Mouse (Mus musculus) heart, embryonic 10.5 days (tissue): ENCODE measurements around the gene Gm10309. TPM values are rescaled to one million over a fixed set of nuclear protein-coding genes. Genes with fewer than 3 reads are reported as not detected.

Experiments used
- DNase-seq: peaks from one replicate; pipeline ENCODE4 v3.0.0-alpha.2; 2017; ENCODE audit warnings: low spot score
- H3K27ac ChIP-seq: fragments of 300-500 bp; sonication (generic); 2 replicates; pipeline ENCODE4 v1.5.1; 2016; ENCODE audit warnings: mild to moderate bottlenecking
- H3K27me3 ChIP-seq: fragments of 300-500 bp; sonication (generic); 2 replicates; pipeline ENCODE4 v1.6.1; 2016; ENCODE audit warnings: mild to moderate bottlenecking; ENCODE audit not compliant: poor library complexity, insufficient read depth, severe bottlenecking
- H3K36me3 ChIP-seq: fragments of 300-500 bp; sonication (generic); 2 replicates; pipeline ENCODE4 v1.6.1; 2016; ENCODE audit warnings: mild to moderate bottlenecking, moderate library complexity
- H3K4me1 ChIP-seq: fragments of 300-500 bp; sonication (generic); 2 replicates; pipeline ENCODE4 v1.6.1; 2016; ENCODE audit warnings: mild to moderate bottlenecking
- H3K4me3 ChIP-seq: fragments of 300-500 bp; sonication (generic); 2 replicates; pipeline ENCODE4 v1.5.1; 2016; ENCODE audit warnings: mild to moderate bottlenecking, moderate library complexity
- H3K9me3 ChIP-seq: fragments of 300-500 bp; sonication (generic); 2 replicates; pipeline ENCODE4 v1.6.1; 2016; ENCODE audit warnings: mild to moderate bottlenecking, moderate library complexity
- WGBS: fragments of 180-500 bp; shearing (Covaris S2); methylation state at CpG from one replicate; pipeline ENCODE4 v1.1.7; 2016; 5-methylcytosine and 5-hydroxymethylcytosine counted together
- polyA plus RNA-seq: library from polyadenylated mRNA; unstranded; fragments of >200 nt; fragmentation: Nextera tagmentation; extraction: Ambion mirVana; gene quantifications from 2 replicates; pipeline ENCODE4 v1.2.1, GENCODE M21; 2016

Gene Gm10309
- 0.38 and 0.44 TPM in 2 replicates for polyA plus RNA-seq

DNA sequence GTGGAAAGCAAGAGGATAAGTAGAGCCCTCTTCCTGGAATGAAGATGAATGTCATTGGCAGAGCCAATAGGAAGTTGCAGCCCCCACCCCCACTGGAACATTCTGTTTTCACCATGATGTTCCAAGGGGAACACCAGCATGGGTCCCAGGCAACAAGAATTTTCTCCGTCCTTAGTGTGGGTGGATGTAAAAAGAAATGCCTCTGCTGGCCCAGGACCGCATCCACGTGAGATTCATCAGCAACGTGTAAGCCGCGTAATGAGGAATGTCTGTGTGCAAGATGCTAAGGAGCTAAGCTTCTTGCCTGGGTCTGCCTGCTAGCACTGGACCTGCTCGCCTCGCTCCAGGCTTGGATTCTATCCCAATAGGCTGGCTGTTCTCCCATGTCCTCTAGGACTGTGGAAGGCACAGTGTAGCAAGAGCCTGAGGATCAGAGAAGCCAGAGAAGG is at the start of gene Gm10309:
TSS of gene Gm10309 (minus strand) at position 50 of the 449 bp plus-strand sequence.
- H3K36me3 ChIP-seq, result peaks cover 4% of the 10 kb centered on the region
- no peaks in the 10 kb centered on the region for H3K27me3 ChIP-seq
- DNase-seq, result no peak
- H3K4me3 ChIP-seq, result no peak within 1 kb of the TSS
- WGBS, result 93% methylated on average over 8 of the region's 8 CpGs
- H3K27ac ChIP-seq, result no peak within 1 kb of the TSS
- peaks cover 28% of the 10 kb centered on the region for H3K4me1 ChIP-seq
- no peaks in the 10 kb centered on the region for H3K9me3 ChIP-seq

DNA sequence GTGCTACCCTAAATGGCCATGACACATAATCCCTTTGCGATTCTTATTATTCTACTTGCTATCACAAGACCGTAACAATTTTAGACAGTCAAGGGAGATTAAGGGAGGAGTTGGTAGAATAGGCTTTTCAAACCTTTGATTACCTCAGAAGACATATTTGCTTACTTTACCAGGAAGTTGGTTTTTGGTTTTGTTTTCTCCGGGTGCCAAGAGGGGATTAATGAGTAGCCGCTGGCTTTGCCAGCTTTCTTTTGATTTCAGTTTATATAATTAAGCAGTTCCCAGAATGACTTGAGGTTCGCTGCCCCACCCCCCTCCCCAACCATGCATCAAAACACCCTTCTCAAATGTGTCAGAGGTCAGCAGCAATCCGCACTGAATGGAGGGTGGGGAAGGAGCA is 47.0 kb upstream of the Gm10309 start:
- no peaks in the 10 kb centered on the region for H3K27me3 ChIP-seq
- 83% methylated on average over 6 of the region's 6 CpGs for WGBS
- peaks cover 3% of the 10 kb centered on the region; the same call in 1 of the 2 replicates for H3K36me3 ChIP-seq
- no peak overlapping the region for H3K4me3 ChIP-seq
- no peak overlapping the region for H3K27ac ChIP-seq
- no peaks in the 10 kb centered on the region for H3K9me3 ChIP-seq
- no peaks in the 10 kb centered on the region for H3K4me1 ChIP-seq
- DNase-seq, result no peak

DNA sequence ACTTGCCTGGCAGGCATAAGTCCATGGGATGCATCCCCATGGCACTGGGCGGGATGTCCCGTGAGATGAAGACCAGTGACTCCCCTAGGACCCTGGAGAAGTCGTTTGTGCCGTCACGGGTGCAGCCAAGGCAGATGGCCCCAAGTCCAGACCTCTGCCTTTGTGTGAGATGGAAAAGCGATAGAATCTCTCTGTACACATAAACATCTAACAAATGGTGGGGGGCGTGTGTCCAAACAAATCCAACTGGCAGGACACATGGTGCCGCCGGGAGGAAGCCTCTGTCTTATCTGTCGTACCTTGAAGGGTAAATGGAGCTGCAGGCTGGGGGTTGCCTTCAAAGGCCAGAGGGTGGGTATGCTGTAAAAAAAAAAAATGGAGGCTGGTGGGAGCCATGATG is 46.5 kb upstream of the Gm10309 start:
- Histone ChIP-seq H3K27ac (no peak overlapping the region), H3K4me1 (no peaks in the 10 kb centered on the region), H3K4me3 (no peak overlapping the region), H3K9me3 (no peaks in the 10 kb centered on the region), H3K27me3 (no peaks in the 10 kb centered on the region), H3K36me3 (peaks cover 3% of the 10 kb centered on the region; the same call in 1 of the 2 replicates)
- WGBS, result 73% methylated on average over 10 of the region's 10 CpGs
- DNase-seq, result no peak

DNA sequence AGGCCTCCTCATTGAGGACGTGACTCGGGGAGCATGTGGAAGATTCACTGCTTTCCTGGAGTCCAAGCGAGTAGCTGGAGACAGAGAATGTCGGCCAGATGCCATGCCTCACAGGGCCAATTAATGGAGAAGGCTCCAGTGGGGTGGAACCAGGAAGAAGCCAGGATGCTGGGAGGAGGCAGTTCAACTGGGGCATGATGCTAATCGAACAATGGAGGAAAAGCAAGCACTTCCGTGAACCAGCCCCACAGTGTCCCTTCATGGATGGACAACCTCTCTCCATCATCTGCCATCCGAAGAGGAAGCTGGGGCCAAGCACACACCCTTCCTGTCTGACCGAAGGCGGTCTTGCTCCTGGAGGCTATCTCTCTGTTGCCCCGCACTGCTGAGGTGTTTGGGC is 44.1 kb upstream of the Gm10309 start:
- Histone ChIP-seq H3K27ac (no peak overlapping the region), H3K9me3 (no peaks in the 10 kb centered on the region), H3K27me3 (no peaks in the 10 kb centered on the region), H3K4me1 (no peaks in the 10 kb centered on the region), H3K4me3 (no peak overlapping the region), H3K36me3 (peaks cover 3% of the 10 kb centered on the region; the same call in 1 of the 2 replicates)
- WGBS, result 86% methylated on average over 10 of the region's 10 CpGs
- no peak for DNase-seq

DNA sequence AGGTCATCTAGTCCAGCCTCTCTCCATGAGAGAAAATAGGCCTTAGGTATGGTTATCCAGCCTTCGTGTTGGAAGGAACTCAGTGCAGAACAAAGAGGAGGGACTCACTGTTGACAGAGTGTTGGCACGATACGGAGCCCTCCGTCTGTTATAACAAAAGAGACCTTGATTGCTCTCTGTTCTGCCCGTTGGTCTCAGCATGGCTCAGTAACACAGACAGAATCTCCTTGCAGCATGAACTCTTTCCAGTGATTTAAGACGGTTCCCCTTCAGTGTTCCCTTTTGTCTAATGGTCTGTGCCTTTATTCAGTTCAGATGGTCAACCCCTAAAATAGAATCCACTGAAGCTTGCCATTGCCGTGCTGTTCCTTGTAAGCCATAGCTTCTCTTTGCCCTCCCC is 41.5 kb upstream of the Gm10309 start:
- H3K9me3 ChIP-seq, result no peaks in the 10 kb centered on the region
- no peaks in the 10 kb centered on the region for H3K27me3 ChIP-seq
- no peaks in the 10 kb centered on the region for H3K4me1 ChIP-seq
- H3K27ac ChIP-seq, result no peak overlapping the region
- no peak overlapping the region for H3K4me3 ChIP-seq
- WGBS, result 83% methylated on average over 7 of the region's 7 CpGs
- no peak for DNase-seq
- H3K36me3 ChIP-seq, result no peaks in the 10 kb centered on the region

DNA sequence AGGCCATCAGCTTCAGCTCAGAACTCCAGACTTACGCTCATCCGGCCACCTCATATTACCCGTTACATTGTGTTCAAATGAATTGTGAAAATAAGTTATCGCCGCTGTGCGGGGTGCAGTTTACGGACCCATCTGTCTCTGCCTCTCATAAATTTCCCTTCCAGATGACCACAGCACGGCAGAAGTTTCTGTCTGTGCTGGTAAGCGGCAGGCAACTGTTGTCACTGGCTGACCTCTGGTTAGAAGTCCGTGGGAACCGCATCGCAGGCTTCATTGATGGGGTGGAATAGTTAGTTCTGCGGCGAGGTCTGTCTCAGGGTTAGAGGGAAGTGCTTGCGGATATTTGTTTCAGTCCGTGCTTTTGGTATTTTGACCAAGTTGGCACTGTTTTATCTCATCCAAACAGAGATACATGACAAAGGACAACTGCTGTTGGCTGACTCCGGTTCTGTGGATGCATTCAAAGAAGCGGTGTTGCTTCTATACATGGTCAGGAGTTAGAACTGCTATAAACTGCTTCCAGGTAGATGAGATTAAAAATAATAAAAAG is 34.9 kb upstream of the Gm10309 start:
- H3K36me3 ChIP-seq, result no peaks in the 10 kb centered on the region
- H3K27ac ChIP-seq, result no peak overlapping the region
- no peak for DNase-seq
- H3K9me3 ChIP-seq, result no peaks in the 10 kb centered on the region
- peaks cover 34% of the 10 kb centered on the region for H3K4me1 ChIP-seq
- no peak overlapping the region for H3K4me3 ChIP-seq
- no peaks in the 10 kb centered on the region for H3K27me3 ChIP-seq
- WGBS, result 78% methylated on average over 18 of the region's 18 CpGs

DNA sequence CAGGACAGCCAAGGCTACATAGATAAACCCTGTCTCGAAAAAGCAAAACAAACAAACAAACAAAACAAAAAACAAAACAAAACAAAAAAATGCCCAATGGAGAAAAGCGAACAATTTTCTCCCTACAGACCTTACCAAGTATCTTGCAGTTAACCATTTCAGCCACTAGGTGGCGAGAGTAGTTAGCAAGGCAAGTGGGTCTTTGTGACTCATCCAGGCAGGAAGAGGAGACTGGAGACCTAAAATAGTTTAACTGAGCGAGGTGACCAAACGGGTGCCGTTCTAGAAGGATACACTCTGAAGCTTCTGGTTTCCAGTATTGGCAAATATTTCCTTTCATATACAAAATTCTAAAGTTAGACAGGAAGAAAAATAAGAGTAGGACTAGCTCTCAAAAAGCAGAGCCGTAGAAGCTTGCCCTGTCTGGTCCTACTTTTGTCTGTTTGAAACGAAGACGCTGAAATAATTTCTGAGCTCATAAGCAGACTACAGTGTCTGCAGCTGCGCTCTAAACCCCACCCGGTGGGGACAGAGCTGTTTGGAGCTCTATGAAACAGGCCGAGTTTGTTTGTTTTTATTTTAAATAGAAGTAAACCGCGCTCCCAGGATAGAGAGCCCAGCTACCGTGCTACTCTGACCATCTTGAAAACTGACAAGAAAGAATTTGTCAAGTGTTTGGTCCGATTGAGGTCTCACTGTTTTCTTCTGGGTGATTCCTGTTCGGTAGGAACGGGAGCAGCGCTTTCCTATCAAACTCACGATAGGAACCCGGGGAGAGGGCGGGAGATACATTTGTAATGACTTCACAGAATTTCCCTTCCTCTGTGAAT is 31.0 kb upstream of the Gm10309 start:
- Histone ChIP-seq H3K27me3 (no peaks in the 10 kb centered on the region), H3K4me3 (peak overlapping the region; percentile 54), H3K4me1 (peaks cover 62% of the 10 kb centered on the region), H3K9me3 (no peaks in the 10 kb centered on the region), H3K27ac (peak overlapping the region; percentile 79), H3K36me3 (no peaks in the 10 kb centered on the region)
- 17% methylated on average over 22 of the region's 22 CpGs for WGBS
- peak; percentile 80 for DNase-seq

DNA sequence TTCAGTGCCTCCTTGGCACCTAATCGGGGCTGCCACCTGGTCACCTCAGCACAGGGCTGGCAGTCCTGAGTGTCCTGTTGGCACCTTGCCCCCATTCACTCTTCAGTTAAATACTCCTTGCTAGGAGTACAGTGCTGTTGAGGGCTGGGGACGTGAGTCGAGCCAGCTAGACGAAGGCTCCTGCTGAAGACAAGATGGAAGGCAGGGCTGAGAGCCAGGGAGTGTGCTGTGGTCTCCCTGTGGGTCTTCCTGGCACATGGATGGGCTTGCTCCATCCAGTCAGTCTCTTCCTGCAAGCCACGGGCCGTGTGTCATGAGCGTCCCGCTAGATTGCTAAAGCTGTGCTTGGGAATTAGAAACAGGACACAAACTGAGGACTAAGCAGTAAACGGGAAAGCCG is 30.1 kb upstream of the Gm10309 start:
- no peak overlapping the region for H3K4me3 ChIP-seq
- no peaks in the 10 kb centered on the region for H3K27me3 ChIP-seq
- no peaks in the 10 kb centered on the region for H3K9me3 ChIP-seq
- no peak overlapping the region for H3K27ac ChIP-seq
- no peak for DNase-seq
- H3K36me3 ChIP-seq, result no peaks in the 10 kb centered on the region
- H3K4me1 ChIP-seq, result peaks cover 71% of the 10 kb centered on the region
- WGBS, result 85% methylated on average over 10 of the region's 10 CpGs

DNA sequence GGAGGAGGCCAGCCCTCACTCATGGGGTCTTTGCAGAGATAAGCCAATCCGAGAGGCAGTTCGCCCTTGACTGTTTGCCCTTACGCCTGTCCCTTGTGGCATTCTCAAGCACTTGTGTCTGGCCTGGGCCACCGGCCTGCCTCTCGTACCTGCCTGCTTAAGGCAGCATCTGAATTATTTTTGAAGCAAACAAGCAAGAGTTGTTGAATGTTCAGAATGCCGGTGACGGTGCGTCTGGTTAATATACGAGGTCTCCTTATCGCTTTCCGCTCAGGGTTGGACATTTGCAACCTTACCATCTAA is 28.5 kb upstream of the Gm10309 start:
- Histone ChIP-seq H3K27ac (peak overlapping the region; percentile 4; the same call in 1 of the 2 replicates), H3K4me1 (peaks cover 77% of the 10 kb centered on the region)

DNA sequence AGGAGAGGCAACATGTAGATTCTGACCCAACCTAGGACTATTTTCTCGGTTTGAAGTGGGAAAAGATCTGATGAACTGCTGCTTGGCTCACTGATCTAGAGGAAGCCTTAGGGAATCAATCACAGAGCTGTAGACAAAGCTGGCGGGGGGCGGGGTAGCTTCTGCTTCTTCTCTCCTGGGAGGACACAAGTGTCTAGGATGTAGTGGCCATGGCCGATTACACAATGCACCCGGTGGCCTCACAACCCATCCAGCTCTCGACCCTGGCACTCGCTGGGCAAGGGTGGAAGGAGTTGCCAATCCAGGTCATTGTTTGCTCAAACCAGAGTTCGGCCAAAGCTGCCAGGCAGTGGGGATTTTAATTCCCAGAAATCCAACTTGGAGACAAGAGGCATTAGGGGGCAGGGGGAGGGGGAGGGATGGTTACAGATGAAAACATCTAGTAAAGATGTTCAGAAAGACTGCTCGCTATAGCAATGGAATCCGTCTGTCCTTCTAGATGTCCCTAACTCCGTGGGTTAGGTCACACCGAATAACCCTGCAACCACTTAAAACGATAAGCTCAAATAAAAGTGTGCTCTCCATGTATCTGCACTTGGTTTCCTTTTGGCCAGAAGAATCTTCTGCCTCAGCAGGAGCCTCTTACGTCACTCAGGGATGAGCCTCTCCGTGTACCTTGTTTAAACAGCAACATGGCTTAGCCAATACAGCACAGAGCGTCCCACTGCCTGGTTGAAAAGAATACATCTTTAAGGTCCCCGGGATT is 27.9 kb upstream of the Gm10309 start:
- Histone ChIP-seq H3K27me3 (no peaks in the 10 kb centered on the region), H3K27ac (peak overlapping the region; percentile 4; the same call in 1 of the 2 replicates), H3K4me3 (no peak overlapping the region), H3K9me3 (no peaks in the 10 kb centered on the region), H3K36me3 (no peaks in the 10 kb centered on the region), H3K4me1 (peaks cover 72% of the 10 kb centered on the region)
- 70% methylated on average over 17 of the region's 17 CpGs for WGBS
- DNase-seq, result no peak

More for the DNA sequence above, 28.5 kb upstream of the Gm10309 start:
- Histone ChIP-seq H3K36me3 (no peaks in the 10 kb centered on the region), H3K27me3 (no peaks in the 10 kb centered on the region), H3K4me3 (no peak overlapping the region), H3K9me3 (no peaks in the 10 kb centered on the region)
- WGBS, result 45% methylated on average over 11 of the region's 11 CpGs
- DNase-seq, result peak; percentile 78

DNA sequence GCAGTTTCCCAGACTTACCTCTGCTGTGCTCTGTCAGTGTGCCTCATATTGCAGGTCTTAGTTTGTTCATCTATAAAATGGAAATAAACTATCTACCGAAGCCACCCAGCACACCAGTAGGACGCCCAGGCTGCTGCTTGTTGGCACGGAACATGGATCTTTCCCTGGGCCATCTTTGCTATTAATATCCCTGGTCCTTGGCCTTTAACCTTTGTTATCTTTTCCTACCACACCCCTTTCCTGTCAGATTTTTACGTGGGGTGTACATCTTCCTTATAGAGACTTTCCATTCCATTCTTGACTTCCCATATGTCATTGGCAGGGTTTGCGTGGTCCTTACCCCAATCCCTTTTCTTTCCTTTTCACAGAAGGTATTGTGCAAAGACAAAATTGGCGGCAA is 26.2 kb upstream of the Gm10309 start:
- H3K27ac ChIP-seq, result peak overlapping the region; percentile 70; the same call in 1 of the 2 replicates
- no peaks in the 10 kb centered on the region for H3K27me3 ChIP-seq
- 62% methylated on average over 6 of the region's 6 CpGs for WGBS
- no peak overlapping the region for H3K4me3 ChIP-seq
- no peak for DNase-seq
- peaks cover 57% of the 10 kb centered on the region for H3K4me1 ChIP-seq
- no peaks in the 10 kb centered on the region for H3K36me3 ChIP-seq
- no peaks in the 10 kb centered on the region for H3K9me3 ChIP-seq

DNA sequence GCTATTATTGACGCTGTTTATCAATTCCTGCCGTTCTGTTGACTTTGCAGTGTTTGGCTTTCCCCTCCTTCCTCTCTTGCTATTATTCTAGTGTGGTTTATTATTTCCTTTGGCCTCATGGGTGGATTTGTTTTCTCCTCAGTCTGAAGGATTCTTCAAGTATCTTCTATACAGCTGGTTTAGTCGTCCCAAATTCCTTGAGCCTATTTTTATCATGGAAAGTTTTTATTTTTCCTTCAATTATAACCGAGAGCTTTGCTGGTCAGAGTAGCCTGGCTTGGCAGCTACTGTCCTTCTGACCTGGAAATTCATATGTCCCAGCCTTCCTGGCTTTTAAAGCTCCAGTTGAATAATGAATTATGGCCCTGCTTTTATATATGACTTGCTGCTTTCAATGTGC is 24.4 kb upstream of the Gm10309 start:
- 56% methylated on average over 4 of the region's 4 CpGs for WGBS
- Histone ChIP-seq H3K36me3 (no peaks in the 10 kb centered on the region; the same call in 1 of the 2 replicates), H3K4me1 (peaks cover 51% of the 10 kb centered on the region), H3K9me3 (no peaks in the 10 kb centered on the region), H3K27ac (no peak overlapping the region), H3K4me3 (no peak overlapping the region), H3K27me3 (no peaks in the 10 kb centered on the region)
- DNase-seq, result no peak

DNA sequence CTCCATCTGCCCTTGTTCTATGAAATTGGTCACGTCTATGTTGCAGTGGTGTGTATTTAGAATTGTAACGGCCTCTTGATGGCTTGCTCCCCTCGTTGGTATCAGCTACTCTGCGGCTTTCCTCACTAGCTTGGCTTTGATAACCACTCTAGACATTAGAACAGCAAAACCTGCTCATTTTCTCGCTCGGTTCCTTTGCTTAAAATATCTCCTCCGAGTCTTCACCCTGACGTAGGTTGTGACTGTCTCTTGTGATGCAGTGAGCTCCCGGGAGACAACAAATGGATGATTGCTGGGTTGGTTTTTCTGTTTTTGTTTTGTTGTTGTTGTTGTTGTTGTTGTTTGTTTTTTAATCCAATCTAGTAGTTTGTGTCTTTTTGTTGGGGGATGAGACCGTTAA is 24.0 kb upstream of the Gm10309 start:
- DNase-seq, result no peak
- no peaks in the 10 kb centered on the region for H3K9me3 ChIP-seq
- H3K36me3 ChIP-seq, result no peaks in the 10 kb centered on the region; the same call in 1 of the 2 replicates
- H3K27ac ChIP-seq, result no peak overlapping the region
- H3K27me3 ChIP-seq, result no peaks in the 10 kb centered on the region
- no peak overlapping the region for H3K4me3 ChIP-seq
- WGBS, result 64% methylated on average over 10 of the region's 10 CpGs
- peaks cover 51% of the 10 kb centered on the region for H3K4me1 ChIP-seq
